Mouse (Mus musculus) left cerebral cortex, postnatal 25 days (tissue): ENCODE measurements at regions not wholly inside any gene's neighbourhood (a gene's known extent, or its start where the extent isn't known, plus 50 kb on each side); places are given as distances from the start of the nearest gene placed in this dataset.

Experiments
- DNase-seq, 2 experiments: peaks; one replicate each; pipeline ENCODE4 v3.0.0; 2022; ENCODE audit warnings: low spot score in 2 of 2, mixed read lengths in 1 of 2
- intact Hi-C: fragments of 180-260 bp; cut with DNase I; formaldehyde crosslinking; loops from one replicate; pipeline ENCODE4 v1.15.1; 2025

DNA sequence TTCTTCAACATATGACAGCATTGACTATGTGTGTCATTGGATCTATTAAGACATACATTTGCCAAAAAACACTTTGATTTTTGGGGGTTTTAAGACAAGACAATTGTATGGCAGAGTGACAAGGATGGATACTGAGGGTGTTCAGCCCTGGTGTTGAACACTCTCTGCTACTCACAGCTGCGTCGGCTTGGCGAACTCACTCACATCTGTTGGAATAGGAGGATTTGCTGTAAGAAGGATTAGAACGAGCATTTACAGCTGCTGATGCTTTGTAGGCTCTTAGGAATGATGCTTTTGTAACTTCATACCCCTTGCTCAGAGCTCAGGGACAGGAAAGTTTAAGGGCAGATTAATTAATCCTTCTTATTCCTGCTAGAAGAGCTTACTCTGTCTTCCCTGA is 199.2 kb downstream of the Rnd3 start:
- no peak for DNase-seq
- intact Hi-C loops, result no loop called here

DNA sequence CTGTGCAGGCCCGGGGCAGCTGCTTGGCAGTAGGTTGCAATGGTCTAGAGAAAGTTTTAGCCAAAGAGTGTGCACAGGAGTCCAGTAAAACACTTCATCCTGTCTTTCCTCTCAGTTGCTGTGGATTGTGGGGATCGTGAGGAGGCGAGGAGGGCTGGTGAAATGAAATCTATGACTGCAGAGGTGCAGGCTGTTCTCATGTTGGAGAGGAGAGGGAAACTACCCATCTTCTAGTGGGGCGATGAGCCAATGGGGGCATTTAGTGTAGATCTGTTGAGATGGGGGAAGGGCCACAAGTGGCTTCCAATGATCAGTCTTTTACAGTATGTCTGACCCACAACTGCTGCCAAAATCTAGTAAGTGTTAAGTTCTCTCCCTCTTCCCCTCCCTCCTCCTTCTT is 203.4 kb downstream of the Rnd3 start:
- intact Hi-C loops, result no loop called here
- DNase-seq, result no peak

DNA sequence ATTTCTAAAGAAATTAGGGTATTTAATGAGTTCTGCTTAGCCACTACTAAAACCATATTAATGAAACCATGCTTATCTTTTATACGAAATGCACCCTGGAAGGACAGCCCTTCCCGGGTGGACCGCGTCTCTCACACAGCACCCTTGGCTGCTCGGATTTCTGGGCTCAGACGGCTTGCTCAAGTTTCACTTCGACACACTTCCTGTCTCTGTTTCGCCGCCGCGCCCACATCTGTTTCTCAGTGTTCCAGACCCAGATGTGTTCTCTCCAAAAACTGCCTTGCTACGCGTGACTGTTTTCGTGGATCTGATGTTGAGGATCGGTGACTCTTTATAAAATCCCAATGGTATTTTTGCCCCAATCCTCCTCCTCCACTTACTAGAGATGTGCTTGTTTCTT is 205.7 kb downstream of the Rnd3 start:
- intact Hi-C loops, result no loop called here
- DNase-seq, result no peak

DNA sequence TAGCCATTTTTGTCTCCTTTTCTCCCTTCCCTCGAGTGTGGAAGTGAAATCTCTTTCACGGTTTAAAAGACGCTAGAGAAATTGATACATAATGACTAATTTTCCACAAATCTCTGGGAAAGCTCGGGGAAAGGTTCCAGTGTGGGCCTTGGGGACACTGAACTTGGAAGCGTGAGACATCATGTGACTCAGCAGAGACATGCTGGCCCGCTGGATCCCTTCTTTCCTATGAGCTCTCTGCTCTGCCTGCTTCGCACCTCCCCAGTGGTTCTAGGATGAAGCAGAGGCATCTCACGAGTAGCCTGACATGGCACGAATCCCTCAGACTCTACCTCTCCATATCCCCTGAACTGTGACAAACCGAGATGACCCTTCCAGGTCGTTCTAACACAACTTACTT is 206.2 kb downstream of the Rnd3 start:
- intact Hi-C loops, result no loop called here
- no peak for DNase-seq

DNA sequence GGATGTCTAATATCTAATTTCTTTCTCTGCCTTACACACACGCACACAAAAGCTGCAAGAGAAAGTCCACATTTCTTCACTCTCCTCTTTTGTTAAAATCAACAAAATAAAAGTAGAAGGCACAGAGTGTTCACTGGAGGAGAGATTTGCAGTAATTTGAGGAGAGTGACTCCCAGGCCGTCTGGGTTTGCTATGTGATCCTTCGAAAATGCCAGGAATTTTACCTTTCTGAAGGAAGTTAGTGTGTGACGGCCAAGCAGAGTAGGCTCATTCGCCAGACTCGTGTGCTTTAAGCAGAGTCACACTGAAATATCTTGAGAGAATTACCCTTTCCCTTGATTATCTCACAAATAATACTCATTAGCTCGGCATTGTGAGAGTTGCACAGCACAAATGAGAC is 216.0 kb downstream of the Rnd3 start:
- DNase-seq, result no peak
- intact Hi-C loops, result no loop called here

DNA sequence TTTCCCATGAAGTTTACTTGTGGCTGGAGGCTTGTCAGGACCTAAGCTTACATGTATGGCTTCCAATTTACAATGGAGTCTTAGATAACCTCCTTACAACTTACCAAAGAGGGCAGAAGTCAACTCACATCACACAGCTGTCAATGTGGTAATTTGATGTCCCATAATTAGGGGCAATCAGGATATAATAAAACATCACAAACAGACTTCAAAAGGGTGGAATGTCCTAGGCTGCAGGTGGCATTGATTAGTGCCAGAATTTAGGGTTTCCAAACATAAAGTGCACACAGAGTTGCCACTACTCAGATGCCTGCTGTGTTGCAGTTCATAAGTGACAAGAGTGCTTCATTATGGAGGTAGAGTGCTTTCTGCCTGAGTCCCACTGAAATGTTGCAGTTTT is 227.9 kb downstream of the Rnd3 start:
- DNase-seq, result no peak
- intact Hi-C loops, result no loop called here

DNA sequence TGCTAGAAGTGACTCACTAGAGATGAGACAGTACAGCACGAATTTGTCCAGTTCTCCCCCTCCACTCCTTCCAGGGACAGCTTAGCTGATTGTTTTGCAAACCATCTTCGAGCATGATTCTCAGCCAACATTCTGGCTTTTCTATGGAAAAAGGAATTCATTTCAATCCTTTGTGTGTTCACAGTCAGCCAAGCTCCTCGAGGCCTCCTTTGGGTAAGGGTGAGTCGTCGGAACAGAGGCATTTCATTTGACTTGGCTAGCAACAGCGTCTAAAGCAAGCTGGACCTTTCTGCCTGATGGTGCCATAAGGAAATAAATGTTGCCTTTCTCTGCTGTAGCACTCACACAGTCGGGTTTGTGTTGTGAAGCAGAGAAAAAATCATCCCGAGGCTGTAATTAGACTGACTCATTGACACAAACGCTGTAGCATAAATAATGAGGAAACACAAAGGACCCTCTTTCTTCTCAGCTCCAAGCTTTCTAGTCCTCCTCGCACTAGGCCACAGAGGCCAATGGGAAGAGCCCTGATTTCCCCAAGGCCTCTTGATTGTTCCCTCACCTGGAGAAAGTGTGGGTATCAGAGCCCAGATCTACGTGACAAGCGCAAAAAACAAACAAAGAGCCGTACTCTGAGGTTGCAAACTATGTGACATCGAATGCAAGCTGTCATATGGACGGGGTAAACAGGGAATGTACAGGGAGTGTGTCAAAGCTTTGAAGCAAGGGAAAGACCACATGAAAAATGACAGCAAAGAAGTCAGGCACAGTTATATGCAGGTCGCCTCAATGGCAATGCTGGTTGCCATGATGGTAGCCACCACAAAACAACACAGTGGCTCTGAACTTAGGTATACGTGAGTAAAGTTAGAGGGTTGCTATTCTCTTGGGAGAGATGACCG is 232.3 kb downstream of the Rnd3 start:
- peak; percentile 10 to 36 for DNase-seq
- intact Hi-C loops, result no loop called here

DNA sequence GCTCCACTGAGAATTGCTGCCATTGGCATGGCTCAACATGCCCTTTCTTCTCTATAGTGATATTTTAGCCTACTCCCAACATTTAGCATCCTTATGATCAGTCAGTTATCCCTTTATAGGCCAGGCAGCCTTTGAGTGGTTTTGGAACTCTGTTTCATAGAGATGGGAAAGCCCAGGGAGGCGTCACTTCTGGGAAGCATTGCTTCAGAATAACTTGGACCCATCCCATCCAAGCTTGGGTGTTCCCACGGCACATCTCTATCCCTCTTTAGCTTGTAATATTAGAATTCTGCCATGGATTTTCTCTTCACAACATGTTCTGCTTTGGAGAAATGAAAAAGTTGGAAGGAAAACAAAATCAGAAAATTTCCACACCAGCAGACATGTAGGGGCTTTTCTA is 233.8 kb downstream of the Rnd3 start:
- no peak for DNase-seq
- intact Hi-C loops, result no loop called here

DNA sequence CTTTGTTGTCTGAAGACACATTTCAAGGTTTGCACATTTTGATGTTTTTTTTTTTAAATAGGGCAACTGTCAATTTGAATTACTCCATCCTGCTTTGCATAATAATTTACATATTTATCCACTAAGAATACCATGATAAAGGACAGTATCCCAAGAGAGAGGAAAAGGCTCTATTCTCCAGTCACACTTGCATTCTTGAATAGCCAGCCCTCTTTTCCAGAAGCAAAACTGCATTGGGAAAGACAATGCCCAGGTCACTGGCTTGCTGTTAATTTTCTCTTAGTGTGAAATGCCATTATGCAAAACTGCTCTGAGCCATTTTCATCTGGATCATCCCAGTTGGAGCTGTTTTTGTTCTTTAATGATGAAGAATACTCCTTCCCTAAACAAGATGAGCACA is 234.7 kb downstream of the Rnd3 start:
- DNase-seq, result no peak
- intact Hi-C loops, result no loop called here

DNA sequence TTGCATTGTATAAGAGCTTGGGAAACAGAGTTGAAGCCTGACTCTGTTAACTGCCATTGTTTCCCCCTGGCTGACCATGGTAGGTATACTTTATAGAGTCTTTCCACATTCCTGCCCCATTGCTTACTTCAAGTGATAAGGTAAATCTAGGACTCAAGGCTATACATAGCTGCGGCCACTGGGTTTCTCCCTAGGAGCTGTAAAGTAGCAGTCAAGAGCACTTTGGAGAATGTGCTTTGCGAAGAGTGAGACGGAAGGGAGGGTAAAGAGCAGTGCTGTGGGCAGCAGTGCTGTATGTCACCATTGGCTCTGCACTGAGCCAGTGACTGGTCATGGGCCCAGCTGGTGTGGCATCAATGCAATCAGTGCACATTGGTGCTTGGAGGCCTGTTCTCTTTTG is 240.1 kb downstream of the Rnd3 start:
- intact Hi-C loops, result no loop called here
- no peak for DNase-seq

DNA sequence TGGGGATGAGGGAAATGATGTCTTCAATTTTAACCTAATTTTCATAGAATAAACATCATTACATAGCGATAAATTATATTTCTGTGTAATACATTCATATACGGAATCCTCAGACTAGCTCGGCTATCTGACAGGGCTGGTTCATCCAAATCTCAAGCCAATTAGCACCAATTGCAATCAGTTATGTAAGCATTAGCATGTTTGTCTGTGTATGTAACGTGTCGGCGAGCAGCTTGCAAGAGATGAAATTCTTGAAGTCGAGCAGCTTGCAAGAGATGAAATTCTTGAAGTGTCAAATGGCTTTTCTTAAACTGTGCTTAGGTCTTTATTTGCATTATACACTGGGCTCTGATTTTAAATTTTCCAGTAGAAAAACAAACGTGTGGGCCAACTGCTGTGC is 246.2 kb downstream of the Rnd3 start:
- DNase-seq, result peak in 1 of 2 experiments; percentile 2
- intact Hi-C loops, result no loop called here

DNA sequence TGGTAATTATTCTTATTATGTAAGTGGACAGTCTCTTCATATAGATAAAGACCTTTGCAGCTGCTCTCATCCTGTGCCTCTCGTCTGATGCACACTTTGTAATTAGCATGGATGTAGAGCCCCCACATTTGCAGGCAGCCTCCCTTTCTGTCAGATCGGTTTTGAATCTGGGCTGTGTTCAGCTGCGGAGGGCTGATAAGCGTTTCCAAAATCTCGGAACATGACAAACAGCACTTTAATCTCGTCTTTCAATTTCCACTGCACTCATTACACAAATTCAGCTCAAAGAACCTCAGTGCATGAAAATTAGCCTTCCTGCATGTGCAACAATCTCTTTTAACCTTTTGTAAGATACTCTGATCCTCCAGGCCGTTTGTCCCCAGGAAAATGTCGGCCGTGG is 246.7 kb downstream of the Rnd3 start:
- intact Hi-C loops, result no loop called here
- peak in 1 of 2 experiments; percentile 6 for DNase-seq

DNA sequence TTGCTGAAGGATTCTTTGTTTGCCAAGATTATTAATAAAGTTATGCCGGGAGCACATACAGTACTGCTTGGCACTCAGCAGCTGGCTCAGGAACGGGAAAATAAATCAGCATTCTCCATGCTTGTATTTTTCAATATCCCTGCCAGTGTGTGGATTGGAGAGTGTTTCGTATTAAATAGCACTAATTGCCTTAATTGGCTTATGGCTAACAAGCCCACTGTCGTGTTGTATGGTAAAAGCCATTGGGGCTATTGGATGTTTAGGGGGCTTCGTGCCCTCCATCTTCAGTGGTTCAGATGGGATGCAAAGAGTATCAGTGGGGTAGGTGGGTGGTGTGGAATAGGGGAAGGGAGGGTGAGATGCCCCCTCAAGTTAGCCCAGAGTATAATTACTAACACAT is 259.9 kb downstream of the Rnd3 start:
- intact Hi-C loops, result no loop called here

DNA sequence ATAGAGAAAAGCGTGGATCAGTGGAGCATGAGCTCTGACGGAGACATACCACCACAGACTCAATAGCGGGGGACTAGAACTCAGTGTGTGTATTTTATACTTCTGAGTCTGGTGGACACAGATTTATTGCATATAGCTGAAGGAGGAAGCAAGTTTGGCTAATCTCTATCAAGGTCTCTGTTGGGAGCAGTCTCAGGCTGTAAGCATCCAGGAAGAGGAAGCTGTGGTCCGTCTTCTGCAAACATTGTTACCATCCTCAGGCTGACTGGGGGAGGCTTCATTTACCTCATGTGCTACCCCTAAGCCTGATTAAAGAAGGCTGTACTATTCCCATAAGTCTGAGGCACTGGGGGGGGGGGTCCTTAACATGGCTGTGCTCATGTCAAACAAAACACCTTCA is 261.0 kb downstream of the Rnd3 start:
- intact Hi-C loops, result no loop called here
- no peak for DNase-seq

More for the DNA sequence above, 259.9 kb downstream of the Rnd3 start:
- no peak for DNase-seq

DNA sequence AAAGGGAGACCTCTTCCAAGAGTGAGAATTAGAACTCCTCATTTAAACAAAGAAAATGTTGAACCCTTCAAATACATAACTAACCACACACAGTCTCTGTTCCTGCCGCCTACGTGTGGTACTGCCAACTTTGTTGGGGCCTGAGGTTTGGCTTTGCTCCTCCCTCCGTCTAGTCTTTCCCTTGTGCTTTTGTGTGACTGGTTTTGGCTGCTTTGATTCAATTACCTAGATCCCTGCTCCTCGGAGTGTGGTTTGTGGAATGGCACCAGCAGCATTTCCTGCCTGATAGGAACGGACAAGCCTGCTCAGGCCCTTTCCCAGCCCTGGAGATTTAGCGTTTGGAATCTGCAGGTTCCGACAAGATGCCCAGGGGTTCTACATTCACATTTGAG is 263.0 kb downstream of the Rnd3 start:
- intact Hi-C loops, result no loop called here
- no peak for DNase-seq

DNA sequence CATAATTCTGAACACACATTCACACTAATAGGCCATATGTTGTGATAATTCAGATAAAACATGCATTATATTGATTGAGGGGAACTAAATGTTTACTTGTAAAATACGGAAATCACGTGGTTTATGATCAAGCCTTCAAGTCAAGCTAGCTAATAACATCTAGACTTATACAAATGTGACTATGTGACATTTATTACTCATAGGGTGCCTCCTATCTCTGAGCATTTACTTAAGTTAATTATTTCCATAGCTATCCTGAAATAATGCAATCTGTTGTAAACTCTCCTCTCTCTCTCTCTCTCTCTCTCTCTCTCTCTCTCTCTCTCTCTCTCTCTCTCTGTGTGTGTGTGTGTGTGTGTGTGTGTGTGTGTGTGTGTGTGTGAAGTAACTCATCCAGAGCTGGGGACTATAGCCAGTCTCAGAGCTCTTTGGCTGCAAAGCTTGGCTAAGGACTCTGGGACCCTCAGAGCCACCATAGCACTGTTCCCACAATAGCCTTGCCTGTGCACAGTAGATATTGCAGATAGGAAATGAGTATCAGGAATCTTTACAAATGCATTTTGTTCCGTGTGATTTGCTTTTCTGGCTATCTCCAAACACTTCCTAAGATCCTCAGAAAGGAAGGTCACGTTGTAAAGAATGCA is 263.5 kb downstream of the Rnd3 start:
- intact Hi-C loops, result no loop called here
- DNase-seq, result no peak

DNA sequence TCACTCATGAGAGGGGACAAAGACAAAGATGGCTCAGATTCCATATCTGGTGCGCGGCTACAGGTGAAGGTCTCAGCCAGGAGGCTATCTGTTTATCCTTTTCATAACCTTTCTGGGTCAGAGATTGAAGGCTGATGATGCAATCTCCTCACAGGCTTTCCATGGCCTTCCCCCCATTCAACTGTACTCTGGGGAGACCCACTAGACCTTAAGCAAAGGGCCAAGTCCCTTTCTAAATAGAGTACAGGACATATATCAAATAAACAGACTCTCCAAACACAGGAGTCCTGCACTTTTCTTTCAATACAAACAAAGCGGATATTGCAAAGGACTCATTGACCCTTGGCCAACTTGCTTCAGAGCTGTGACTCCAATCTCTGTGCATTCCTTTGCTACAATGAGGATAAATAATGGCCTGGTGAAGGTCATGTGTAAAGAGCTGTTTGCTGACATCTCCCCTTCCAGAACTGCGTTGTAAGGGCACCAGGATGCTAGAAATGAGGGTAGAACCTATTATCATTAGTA is 267.3 kb downstream of the Rnd3 start:
- intact Hi-C loops, result no loop called here
- DNase-seq, result no peak

DNA sequence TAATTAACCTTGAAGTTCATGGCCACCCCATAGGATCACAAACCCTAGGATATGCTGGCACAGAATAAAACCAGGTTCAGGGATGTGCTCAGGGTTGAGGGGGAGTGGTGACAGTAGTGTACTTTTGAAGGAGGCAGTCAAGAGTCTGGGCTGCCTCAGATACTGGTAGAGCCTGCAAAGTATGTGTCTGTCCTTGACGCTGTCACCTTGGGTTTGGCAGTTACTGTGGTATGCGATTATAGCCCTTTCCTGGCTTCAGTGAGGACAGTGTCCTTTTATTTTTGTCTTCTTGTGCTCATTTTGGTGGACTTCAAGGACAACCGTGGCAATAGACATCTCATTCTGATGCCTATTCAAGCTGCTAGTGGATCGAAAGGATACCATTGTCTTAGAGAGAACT is 268.1 kb downstream of the Rnd3 start:
- intact Hi-C loops, result no loop called here
- DNase-seq, result no peak

DNA sequence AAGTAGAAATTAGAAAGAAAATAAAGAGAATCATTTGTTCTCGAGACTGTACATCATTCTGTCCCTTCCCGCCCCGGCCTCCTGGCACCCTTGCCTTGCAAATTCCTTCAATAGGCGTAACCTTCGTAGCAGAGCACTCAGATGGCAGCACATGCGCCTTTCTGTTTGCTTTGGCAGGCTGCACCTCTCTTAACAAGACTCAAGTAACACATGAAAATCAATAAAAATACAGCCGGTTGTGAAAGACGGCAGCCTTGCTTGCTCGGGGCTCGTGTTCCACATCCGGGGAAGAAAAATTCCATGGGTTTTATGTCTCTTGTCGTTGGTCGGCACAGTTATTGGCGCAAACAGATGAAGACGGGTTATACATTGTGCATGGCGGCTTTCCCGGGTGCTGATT is 271.2 kb downstream of the Rnd3 start:
- DNase-seq, result no peak
- intact Hi-C loops, result no loop called here

DNA sequence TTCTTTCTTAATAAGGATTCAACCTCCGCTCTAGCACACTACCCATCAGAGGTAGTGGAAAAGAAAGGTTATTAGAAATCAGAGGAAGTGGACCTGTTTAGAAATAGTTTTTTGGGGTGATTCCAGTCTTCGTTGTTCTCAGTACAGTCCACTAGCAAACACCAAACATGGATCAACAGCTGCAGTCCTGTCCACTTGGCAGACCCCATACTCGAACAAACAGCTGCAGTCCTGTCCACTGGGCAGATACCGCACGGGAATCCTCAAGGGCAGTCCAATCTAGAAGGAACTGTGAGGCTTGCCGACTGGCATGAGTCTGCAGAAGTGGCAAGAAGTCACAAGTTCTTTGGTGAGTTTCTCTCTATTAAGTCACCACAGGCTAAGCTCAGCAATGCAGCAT is 273.8 kb downstream of the Rnd3 start:
- intact Hi-C loops, result no loop called here
- DNase-seq, result no peak

DNA sequence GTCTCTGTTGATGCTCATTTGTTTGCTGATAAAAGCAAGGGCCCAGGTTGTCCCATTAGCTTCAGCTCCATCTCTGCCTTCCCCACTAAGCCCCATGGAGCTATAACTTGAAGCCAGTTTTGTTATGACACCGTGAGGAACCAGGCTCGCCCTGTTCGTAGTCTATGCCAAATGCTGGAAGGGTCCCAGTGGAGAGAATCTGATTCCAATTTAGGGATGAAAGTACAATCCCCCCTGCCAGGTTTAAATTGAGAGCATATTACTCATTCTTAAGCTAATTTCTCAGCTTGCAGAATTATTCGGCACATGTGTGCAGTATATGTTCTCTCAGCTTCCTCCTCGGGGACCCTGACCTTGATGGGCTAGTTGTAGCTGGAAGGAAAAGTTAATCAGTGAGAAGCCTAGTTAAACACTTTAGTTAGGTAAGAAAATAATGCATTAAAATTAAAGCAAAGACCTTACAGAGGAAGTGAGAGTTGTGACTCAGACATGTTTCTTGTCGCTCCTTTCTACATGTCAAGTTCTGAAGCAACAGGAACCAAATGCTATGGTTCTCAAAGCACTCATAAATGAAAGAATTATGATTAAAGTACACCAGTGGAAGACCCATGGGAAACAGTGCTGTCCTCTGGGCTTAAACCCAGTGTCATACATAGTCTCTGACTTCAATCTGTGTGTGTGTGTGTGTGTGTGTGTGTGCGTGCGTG is 295.2 kb downstream of the Rnd3 start:
- intact Hi-C loops, result no loop called here
- no peak for DNase-seq
